Mouse (Mus musculus) retina, embryonic 14.5 days (tissue): Measurements from ENCODE around the gene Pakap.
"Not testable (repeated sequence)": the region's sequence is repeated elsewhere in the genome, so short reads cannot be mapped to it uniquely, and the experiment has no call there.

Experiments
- DNase-seq: peaks from one replicate; pipeline ENCODE4 v3.0.0-alpha.2; 2015; ENCODE audit warnings: low spot score

Pakap gene

GRCm38 (mm10) chr4:57867454-57867853 lies 299.5 kb downstream of the Pakap start:
- DNase-seq = no peak

DNA sequence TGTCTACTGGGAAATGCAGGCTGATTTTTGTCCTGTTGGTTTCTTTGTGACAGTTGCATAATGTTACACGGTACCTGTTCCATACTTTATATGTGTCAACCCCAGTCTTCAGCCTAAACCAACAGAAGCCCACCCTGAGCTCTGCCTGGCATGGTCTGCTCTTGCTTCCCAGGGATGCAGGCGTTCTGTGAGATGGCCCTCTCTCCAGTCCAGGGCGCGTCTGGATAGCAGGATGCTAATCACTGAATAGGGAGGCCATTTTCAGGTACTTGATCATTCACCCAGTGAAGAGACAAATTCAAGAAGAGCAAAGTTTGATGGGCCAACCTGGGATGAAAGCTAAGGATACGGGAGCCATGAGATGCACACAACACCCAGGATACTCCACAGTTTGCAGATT lies 311.2 kb downstream of the Pakap start:
- no peak for DNase-seq

DNA sequence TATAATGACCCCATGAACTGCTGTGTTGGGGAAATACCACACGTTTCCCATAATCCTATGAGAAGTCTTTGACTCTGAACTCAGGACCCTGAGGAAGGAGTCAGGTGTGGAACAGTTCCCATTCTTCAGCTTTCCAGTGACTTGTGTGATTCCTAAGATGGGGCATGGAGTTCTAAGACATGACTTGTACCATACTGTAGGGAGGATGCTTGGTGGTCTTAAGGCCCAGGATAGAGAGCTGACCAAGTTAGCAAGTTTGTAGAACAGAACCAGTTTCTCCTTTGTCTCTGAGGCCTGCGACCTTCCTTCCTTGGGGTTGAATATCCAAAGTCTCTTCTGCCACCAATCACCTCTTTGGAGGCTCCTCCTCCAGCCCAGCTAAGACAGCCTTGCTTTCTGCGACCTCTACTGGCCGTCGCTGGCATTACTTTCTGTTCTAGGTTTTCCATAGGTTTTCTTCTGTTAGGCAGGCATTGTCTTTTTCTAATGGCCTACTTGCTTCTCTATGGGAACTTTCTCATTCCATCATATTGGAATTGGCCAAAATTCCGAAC lies 311.9 kb downstream of the Pakap start:
- DNase-seq = peak; percentile 91

DNA sequence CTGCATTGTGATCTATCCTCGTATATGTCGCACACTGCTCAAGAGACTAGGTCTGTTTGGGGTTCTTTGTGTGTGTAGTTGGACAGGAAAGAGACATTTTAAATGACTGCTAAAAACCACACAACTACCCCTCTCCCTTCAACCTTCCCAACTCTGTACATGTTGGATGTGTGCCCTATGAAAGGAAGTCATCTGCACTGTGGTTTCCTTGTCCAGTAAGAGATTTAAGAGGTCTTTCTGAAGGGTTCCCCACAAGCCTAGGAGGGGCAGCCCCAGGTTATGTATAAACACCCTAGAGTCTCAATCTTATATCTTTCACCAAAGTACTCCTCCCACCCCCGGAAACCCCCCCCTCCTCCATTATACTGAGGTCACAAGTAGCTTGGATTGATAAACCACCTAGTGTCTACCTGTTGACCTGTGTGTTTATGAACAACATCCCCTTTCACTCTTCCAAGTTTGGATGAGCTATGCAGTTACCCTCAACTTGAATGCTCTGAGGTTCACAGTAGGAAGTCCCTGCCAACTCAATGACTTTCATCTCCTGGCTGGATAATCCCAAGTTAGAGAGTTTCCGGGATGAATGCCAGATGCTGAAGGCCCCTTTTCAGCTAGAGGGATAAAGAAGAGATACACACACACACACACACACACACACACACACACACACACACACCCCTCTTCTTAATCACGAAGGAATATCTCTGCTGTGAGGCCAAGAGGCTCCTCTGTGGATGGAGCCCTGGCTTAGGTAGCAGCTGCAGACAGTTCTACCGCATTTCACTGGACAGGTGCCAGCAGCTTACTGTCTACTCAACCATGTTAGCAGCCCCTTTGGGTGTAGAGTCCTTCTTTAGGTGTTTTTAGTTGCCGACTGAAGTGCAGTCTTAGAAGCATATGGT lies 315.8 kb downstream of the Pakap start:
- DNase-seq = no peak

GRCm38 (mm10) chr4:57884511-57884910 lies 316.5 kb downstream of the Pakap start:
- no peak for DNase-seq

GRCm38 (mm10) chr4:57885186-57885585 lies 317.2 kb downstream of the Pakap start:
- DNase-seq = no peak

DNA sequence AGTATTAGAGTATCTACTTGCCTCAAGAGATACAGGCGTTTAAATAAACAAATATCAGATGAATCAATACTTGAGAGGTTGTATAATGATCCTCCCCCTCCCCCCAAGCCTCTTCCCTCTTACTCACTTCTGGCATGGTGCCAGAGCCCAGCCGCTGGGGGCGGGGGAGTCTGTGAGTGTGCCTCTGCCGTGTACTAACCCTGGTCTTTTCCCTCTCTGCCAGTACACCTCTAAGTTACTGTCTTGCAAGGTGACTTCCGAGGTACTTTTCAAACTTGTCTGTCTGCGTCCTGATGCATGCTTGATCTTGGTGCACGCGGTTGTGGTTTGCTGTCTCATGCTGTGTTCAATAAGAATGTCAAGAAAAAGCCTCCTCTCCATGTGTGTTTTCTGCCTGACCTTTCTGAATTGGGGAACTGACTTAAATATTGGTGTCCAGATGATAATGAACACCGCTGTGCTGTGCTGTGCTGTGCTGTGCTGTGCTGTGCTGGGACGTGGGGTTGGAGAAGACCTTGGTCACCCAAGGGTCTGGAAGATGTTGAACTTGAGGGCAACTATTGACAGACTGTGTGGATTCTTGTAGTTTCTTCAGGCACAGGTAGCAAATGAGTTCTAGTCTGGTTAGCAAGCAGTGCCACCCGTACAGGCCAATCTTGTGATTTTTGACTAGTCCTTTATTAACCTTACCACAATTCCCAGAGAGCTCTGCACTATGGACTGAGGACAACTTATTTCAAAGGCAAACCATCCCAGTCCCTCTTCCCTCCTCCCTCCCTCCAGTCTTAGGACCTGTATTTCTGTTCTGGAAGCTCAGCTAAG lies 318.3 kb downstream of the Pakap start:
- peak; percentile 22 for DNase-seq

- no peak for DNase-seq
Observed at GRCm38 (mm10) chr4:57886888-57887230, 318.9 kb downstream of the Pakap start.

GRCm38 (mm10) chr4:57888246-57888645 lies 320.3 kb downstream of the Pakap start:
- DNase-seq = no peak

DNA sequence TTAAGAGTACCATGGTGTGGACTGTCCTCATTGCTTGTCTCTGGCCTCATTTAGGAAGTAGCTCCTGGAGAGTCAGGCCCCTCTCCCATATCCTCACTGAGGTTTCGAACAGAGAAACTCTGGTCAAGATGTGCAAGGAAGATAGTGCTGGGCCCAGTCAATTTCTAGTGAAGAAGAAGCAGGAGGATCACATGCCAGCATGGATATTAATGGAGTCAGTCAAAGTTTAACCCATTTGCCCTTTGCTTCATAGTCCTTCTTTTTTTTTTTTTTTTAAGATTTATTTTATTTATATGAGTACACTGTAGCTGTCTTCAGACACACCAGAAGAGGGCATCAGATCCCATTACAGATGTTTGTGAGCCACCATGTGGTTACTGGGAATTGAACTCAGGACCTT lies 321.0 kb downstream of the Pakap start:
- DNase-seq = not testable (repeated sequence)

DNA sequence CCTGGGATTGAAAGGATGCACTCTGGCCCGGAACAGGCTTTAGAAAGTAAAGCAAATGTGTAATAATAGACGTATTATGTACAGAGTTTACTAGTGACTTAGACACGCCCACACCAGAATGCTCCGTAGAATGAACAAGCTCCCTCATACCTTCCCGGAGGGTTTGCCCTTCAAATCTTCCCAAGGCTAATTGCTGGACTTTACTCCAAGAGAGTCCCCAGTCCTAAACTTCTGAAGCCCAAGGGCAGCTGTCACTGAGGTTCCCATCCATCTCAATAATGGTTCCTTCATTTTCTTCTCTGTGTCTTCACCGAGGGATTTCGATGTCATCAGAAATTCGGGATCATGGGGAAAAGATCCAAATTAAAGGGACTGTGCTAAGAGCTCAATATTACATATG lies 321.8 kb downstream of the Pakap start:
- no peak for DNase-seq

- DNase-seq = no peak
Observed at GRCm38 (mm10) chr4:57892001-57892586, 324.1 kb downstream of the Pakap start.

DNA sequence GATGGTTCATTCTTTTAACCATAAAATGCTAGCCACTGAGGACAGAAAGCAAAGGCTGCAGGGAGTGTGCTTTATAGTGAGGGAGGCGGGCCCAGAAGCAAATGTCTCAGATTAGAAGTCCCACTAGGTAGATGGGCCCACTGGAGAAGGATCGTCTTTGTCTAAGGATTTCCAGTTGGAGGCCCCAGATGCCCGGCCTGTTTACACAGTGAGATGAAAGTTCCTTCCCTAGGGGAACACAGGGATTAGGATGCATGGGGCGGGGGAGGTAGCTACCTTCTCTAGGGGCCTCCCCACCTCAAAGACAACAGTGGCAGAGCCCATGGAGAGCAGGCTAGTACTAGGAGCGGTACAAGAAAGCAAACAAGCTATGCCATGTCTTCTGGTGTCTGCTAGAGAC lies 327.2 kb downstream of the Pakap start:
- DNase-seq = no peak

DNA sequence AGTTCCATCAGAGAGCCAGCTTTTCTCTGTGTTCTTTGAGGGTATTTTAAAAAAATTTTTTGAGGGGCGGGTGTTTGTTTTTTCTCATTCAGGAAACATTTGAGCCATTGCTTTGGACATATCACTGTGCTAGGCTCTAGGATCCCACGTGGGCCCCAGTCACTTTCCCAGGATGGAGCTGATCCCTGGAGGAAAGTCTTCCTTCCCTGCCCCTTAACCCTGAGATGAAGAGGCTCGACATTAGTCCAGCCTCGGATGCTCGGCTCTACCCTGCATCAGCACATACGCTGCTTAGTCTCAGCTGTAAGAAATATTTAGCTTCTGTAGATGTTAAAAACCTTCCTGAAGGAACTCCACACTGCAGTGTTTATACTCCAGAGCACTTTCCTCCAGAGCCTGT lies 327.9 kb downstream of the Pakap start:
- no peak for DNase-seq

DNA sequence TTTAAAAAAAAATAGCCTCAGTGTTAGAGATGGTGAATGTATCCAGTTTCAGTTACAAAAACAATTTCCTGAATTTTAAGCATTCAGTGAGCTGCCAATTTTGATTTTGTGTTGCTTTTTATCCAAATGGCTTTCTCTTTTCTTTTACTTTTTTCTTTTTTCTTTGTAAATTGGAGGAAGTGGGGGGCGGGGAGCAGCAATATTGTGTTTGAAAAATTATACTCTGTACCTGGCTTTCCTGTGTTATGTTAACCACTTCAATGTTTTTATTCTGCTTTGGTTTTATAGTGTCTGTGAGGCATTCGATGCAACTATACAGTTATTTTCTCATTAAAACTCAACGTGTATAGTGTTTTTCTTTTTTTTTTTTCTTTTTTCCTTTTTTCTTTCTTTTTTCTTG lies 328.7 kb downstream of the Pakap start:
- DNase-seq = no peak

DNA sequence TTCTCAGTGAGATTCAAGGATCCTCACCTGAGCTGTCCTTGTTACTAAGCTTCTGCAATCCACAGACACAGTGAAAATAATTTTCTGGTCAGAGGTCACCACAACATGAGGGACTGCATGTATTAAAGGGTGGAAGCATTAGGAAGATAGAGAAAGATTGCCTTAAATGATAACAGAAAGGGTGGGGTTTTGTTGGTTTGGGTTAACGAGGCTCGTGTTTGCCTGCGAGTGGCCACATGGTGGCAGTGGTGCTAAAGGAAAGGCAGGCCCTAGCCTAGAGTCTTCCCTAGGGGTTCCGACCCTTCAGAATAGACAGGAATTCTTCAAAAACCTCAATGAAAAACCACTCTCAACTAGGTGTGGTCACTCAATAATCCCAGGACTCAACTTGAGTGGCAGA lies 333.2 kb downstream of the Pakap start:
- peak; percentile 74 for DNase-seq

DNA sequence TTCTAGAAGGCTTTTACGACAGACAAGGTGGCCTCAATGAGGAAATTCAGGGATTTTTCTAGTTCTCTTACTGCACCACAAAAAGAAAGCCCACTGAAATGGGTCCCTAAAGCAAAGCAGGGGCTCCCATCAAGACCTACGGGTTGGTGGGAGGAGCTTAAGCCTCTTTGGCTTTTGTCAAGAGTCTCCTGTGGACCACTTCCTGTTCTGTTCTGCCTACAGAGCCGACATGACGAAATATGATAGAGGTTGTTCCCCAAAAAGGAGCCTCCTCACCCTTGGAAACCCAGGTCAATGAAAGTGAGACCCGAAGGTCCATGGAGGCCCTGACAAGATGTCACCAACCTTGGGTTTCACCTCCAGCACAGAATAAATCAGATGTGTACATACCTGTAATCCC lies 334.6 kb downstream of the Pakap start:
- DNase-seq = no peak

DNA sequence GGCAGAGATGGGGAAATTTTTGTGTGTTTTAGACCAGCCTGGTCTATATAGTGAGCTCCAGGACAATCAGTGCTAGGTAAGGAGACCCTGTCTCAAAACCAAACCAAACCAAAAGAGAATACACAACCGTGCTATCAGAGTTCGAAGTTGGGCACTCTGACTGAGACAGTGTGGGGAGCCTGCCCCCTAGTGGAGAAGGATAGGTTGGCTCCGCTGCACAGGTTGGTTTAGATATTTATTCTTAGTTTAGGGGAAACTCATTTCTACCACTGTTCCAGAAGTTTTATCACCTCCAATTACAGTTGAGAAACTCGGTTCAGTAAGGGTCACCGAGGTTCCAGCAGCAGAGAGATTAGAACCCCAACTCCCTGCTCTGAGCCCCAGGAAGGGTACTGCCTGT lies 336.2 kb downstream of the Pakap start:
- DNase-seq = peak; percentile 79

DNA sequence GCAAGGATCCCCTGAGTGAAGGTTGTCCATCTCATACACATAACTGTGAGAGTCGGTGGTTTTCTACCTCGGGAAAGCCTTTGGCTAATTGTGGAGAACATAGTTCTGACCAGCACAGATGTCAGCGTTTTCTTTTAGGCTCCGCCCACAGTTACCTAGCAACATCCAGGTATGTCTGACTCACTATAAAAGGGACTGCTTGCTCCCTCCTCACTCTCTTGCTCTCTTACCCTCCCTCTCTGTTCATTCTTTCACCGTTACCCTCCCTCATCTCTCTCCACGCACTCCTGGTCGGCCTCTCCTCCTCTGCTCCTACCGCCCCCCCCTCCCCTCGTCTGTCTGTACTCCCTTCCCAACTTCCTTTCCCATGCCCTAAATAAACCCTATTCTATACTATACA lies 336.7 kb downstream of the Pakap start:
- no peak for DNase-seq

- DNase-seq = no peak
Observed at GRCm38 (mm10) chr4:57906708-57907107, 338.7 kb downstream of the Pakap start.

DNA sequence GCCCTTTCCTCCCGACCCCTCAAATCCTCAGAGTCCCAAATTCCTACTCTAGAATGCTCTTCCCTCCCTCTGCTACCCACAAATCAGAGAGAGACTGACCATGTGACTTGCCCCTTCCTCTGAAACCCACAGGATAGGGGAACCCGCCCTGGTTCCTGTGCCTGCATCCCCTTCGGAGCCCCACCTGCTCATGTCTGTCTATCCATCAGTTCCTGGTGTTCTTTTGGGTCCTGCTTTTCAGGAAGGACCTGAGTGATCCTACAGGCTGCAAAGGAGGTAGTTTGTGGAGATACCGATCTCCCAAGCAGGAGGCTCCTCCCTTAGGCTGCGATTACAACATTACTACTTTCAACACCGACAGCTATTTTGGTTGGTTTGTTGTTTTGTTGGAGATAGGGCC lies 340.9 kb downstream of the Pakap start:
- DNase-seq = no peak

- no peak for DNase-seq
Observed at GRCm38 (mm10) chr4:57913021-57913420, 345.0 kb downstream of the Pakap start.
